Mouse (Mus musculus) cerebral cortex, adult 2 months (tissue): ENCODE data around the gene Spag7.

Source experiments
- WGBS: fragments of 180-500 bp; shearing (Covaris S2); methylation state at CpG from one replicate; pipeline ENCODE4 v1.1.7; 2018; 5-methylcytosine and 5-hydroxymethylcytosine counted together

The Spag7 gene

GRCm38 (mm10) chr11:70643051-70643450 lies 26.2 kb downstream of the Spag7 start:
- WGBS, result 92% methylated on average over 6 of the region's 6 CpGs

DNA sequence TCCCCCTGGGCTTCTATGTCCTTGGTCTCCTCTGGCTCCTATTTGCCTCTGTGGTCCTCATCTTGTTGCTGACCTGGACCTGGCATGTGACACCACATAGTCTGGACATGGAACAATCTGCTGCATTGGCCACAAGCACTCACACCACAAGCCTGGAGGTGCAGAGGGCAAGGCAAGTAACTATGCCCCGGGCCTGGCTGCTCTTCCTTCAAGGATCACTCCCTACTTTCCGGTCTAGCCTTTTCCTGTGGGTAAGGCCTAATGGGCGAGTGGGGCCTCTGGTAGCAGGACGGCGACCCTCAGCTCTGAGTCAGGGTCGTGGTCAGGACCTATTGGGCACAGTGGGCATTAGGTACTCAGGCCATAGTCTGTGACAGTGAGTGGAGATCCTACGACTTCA lies 28.0 kb downstream of the Spag7 start:
- 85% methylated on average over 7 of the region's 7 CpGs for WGBS

DNA sequence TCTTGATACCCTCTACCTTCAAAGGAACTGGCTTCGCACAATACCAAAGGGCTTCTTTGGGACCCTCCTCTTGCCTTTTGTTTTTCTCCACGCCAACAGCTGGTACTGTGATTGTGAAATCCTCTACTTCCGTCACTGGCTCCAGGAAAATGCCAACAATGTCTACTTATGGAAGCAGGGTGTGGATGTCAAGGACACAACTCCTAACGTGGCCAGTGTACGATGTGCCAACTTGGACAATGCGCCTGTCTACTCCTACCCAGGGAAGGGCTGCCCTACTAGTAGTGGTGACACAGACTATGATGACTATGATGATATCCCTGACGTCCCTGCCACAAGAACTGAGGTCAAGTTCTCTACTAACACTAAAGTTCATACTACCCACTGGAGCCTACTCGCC lies 29.2 kb downstream of the Spag7 start:
- WGBS, result 78% methylated on average over 8 of the region's 8 CpGs

GRCm38 (mm10) chr11:70638714-70639278 lies 30.4 kb downstream of the Spag7 start, which contains the start of gene Gp1ba:
Gp1ba (plus strand) TSS chr11:70639122.
- 66% methylated on average over 5 of the region's 5 CpGs for WGBS

DNA sequence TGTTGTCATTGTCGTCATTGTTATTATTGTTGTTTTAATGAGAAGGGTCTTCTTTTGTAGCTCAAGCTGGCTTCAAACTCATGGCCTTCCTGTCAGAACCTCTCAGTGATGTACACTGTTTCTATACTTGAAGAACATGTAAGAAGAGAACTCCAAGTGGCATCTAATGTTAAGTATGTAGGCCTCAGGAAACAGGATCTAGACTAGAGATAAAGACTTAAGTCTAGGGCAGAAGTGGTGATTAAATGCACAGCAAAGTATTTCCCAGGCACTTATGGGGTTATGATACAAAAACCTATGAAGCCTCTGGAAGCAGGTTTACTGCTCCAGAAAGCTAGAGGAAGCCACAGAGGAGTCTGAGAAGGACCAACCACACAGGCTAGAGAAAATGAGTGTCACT lies 30.9 kb downstream of the Spag7 start:
- 90% methylated on average over 1 of the region's 1 CpGs for WGBS

DNA sequence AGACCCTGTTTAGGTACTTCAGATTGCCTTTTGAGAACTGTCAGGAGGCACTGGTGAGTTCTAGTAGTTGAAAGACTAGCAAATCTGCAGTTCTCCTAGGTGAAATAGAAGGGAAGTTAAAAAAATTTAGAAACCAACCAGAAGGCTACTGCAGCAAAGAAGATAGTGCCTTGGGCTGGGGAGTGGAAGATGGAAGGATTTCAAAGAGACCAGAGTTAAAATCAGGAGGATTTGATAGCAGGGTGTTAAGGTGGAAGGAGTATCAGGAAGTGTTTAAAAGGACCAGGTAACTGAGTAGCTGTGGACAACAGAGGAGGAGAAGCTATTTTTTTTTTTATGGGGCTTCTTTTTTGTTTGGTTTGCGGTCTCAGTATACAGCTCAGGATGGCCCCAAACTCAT lies 31.5 kb downstream of the Spag7 start:
- 96% methylated on average over 1 of the region's 1 CpGs for WGBS

- WGBS, result 81% methylated on average over 4 of the region's 4 CpGs
Observed at GRCm38 (mm10) chr11:70635601-70636000, 33.6 kb downstream of the Spag7 start.

DNA sequence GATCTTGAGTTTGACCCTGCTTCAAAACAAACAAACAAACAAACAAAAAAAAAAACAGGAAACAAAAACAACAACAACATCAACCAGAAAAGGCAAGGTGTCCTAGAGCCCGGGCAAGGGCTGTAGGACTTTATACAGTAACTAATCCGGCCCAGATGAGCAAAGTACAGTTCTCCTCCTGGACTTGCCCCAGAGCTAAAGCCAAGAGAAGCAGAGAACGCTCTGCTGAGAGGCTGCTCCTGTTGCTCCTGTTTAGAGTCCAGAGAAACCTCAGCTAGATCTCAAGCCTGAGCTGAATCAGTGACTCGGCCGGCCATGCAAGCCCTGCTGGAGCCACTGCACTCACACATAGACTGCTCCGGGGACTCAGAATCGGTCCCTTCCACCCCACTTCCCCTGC lies 39.1 kb downstream of the Spag7 start:
- 74% methylated on average over 7 of the region's 7 CpGs for WGBS

GRCm38 (mm10) chr11:70629557-70629956 lies 39.7 kb downstream of the Spag7 start:
- 56% methylated on average over 5 of the region's 5 CpGs for WGBS

GRCm38 (mm10) chr11:70628431-70628830 lies 40.8 kb downstream of the Spag7 start:
- 73% methylated on average over 2 of the region's 2 CpGs for WGBS

GRCm38 (mm10) chr11:70626877-70627276 lies 42.3 kb downstream of the Spag7 start:
- WGBS, result 78% methylated on average over 4 of the region's 4 CpGs

DNA sequence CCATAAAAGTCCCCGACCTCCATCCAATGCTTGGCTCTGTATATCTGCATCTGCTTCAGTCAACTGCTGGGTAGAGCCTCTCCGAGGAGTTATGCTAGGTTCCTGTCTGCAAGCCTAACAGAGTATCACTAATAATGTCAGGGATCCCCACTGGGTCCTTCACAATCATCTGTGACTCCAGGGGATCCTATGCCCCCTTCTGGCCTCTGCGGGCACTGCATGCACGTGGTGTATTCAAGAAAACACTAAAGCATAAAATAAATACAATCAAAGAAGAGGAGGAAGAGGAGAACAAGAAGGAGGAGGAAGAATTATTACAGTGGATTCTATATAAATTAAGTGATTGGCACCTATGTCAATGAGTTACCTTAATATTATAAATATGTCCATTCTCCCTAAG lies 43.7 kb downstream of the Spag7 start:
- 45% methylated on average over 4 of the region's 4 CpGs for WGBS

DNA sequence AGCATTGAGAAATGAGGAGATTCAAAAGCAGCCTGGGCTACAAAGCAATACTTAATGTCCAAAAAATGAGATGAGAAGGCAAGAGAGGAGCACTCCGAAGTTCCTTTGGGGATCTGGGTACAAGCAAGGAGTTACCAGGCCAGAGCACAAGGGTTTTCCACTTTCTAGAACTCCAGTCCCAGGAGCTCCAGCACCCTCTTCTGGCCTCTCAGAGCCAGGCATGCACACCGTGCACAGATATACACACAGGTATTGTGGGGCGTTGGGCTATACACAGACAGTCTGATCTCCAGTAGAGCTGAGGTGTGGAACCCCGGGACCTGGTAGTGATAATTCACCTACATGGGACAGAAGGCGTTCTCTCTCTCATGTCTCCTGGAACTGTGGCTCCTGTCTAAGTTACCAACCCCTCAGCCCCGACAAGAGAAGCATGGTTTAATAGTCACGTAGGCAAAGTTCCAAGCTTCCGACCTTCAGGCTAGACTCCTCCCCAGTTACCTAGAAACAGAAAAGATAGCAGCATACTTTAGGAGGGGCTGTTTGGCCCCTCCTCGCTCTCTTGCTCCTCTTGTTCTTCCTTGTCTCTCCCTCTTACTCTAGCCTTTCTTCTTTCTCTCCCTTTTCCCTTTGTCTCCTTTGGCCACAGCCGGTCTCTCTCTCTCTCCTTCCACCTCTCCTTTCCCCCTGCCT lies 46.0 kb downstream of the Spag7 start:
- 79% methylated on average over 10 of the region's 10 CpGs for WGBS

DNA sequence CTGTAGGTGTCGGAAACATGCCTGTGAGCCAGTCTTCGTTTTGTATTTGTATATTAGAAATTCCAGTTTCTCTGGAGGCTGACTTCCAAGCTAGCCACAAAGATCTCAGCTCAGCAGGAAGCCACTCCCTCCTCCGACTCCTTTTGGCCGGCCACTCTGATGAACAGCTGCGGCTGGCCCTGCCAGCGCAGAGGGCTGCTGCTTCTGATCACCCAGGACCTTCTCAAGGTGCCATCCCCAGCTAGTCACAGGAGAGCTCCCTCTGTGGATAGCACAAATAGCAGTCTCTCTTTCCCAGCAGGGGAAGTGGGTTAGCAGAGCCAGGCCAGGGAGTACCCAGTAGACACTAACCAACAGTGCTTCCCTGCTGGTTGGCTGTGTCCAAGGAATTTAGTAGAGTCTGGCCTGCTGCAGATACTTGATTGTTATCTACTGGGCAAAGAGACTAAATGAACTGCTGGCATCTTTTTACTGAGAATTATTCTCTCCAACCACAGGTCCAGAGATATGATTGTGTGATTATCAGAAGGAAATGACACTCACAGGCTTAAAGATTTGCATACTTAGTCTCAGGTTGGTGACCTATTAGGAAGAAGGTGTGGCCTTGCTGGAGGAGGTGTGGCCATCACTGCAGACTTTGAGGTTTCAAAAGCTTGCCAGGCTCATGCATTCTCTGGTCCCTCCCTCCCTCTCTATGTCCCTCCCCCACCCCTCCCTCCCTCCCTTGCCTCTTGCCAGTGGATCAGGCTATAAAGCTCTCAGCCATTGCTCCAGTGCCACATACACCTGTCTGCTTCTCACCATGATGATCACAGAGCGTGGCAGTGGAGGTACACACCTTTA lies 47.0 kb downstream of the Spag7 start:
- WGBS, result 59% methylated on average over 7 of the region's 7 CpGs

- WGBS, result 57% methylated on average over 1 of the region's 1 CpGs
Observed at GRCm38 (mm10) chr11:70619101-70619500, 50.1 kb downstream of the Spag7 start, which contains the start of gene Chrne. Chrne (minus strand) TSS chr11:70619216.

DNA sequence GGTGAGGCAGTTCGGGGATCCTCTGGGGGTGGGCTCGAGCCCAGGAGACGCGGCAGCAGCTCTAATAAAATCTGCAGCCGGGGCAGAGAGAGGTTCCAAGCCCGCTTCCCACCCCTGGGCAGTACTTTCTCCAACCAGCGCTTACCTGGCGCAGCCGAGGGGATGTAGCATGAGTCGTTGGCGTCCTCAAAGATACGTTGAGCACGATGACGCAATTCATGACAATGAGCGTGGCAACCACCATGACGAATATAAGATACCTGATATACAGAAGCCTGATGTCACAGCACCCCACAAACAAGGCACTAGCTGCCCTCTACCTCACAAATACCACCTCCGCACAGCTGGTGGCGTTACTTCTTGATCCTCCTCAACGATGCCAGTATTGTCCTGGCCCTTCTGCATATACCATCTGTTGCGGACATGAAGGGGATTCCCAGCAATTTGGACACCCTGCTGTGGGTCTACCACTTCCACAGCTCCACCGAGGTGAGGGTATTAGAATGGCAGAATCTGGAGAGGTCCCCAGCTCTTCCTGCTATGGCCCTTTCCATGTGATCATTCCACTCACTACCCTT lies 53.6 kb downstream of the Spag7 start, which contains the start of gene 4930544D05Rik:
4930544D05Rik (plus strand) TSS at position 333 of the 578 bp plus-strand sequence.
- 44% methylated on average over 21 of the region's 21 CpGs for WGBS

DNA sequence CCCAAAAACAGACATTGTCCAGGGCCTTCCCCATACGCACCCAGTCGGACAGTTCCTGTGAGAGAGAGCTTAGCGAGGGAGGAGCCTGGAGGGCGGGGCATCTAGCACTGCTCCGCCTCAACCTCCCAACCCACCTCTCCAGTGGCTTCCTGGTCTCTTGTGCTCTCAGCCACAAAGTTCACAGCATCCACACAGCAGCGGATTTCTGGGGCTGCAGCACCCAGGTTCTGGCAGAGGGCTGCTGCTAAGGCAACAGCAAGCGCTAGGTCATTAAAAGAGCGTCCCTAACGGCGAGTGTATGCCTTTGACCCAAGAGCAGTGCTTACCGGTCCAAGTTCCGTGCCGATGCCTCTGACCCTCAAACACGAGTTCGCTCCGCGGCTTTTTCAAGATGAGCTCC lies 54.1 kb downstream of the Spag7 start:
- 17% methylated on average over 17 of the region's 17 CpGs for WGBS
